Mouse (Mus musculus) gastrocnemius, postnatal 14 days (tissue): ENCODE results near the gene Rpl24. TPM values are rescaled to one million over a fixed set of nuclear protein-coding genes. Genes with fewer than 3 reads are reported as not detected.

Experiments
- total RNA-seq, 2 experiments: library from RNA; stranded (reverse); gene quantifications; 2 replicates each; pipeline ENCODE4 v1.2.3; 2021

The Rpl24 gene
- total RNA-seq, 2 experiments from 2014 or later, result 648 to 762 TPM

Other genes with a start within 250 kb of the Rpl24 start
- 1 to 10 TPM; 1.5 to 1.6 TPM for gene Nfkbiz, start 127.4 kb upstream of the Rpl24 start, total RNA-seq
- under 1 TPM; 0.31 to 0.33 TPM for gene Nxpe3, start 71.0 kb upstream of the Rpl24 start, total RNA-seq
- 1 to 10 TPM; 4.0 to 4.3 TPM for gene Cep97, start 31.4 kb upstream of the Rpl24 start, total RNA-seq
- gene Zbtb11, start 7.6 kb downstream of the Rpl24 start, total RNA-seq, result 1 to 10 TPM; 6.2 to 7.2 TPM
- gene Pcnp, start 63.5 kb downstream of the Rpl24 start, total RNA-seq, result 10 to 100 TPM; 41.6 to 42.7 TPM
- gene Trmt10c, start 71.5 kb downstream of the Rpl24 start, total RNA-seq, result 1 to 10 TPM; 8.8 to 9.4 TPM
- 10 to 100 TPM; 13.5 to 13.7 TPM for gene Senp7, start 82.1 kb downstream of the Rpl24 start, total RNA-seq
- gene Impg2, start 238.0 kb downstream of the Rpl24 start, total RNA-seq, result under 1 TPM; 0.09 to 0.14 TPM